In the genomic region with DNA sequence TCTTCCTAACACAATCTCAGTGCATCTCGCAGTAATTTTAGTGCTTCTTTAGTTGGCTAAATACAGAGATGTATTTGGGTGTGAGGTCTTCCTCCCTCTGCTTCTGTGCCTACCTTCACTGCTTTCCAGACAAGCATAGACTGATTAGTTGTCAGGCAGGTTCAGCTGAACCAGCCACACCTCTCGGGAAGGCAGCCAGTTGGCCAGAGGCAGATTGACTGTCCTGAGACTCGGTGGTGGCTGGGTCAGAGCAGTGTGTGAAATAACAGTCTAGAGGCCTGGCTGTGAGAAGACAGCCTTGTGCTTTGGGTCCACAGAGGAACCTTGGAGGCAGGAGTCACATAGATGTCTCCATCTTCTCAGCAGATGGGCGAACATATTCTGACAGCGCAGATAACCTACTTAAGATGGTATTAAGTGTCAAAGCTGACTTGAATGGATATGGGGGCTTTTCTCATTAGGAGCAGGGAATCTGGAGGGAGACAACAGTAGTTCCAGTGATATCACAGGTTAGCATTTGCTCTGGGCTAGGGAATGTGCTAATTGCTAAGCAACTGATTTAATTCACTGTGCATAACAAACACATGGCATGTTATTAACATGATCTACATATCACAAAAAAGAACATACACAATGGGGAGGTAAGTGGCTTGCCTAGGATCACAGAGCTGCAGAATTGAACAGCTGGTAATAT, we compare ENCODE assay signal across 15 mouse cellular contexts. TPM values are rescaled to one million over a fixed set of nuclear protein-coding genes. Genes with fewer than 3 reads are reported as not detected.
DNase-seq lines count a peak whose midpoint lies in the region; ATAC-seq lines count a peak whose summit lies in the region.
"Had no signal": no experiment of that assay in that cellular context is flagged by ENCODE, and none has a peak within 500 bp of the region (broad histone marks: within the 10 kb centered on the region; RNA-seq: fewer than 3 reads in every experiment).

No protein-coding gene starts in this region.

- DNase-seq in cerebellum, postnatal 14 days, result peak; percentile 49 to 56
- no peak for DNase-seq in cerebellum, adult 8-10 months
- DNase-seq in heart, postnatal 10 days, result peak; percentile 45 to 57
- DNase-seq in heart, postnatal 25 days (ENCODE audit: low spot score), result no peak
- peak; percentile 5 for DNase-seq in lung, postnatal 14 days
- DNase-seq in lung, postnatal 4 days, result no peak
- DNase-seq in heart, postnatal 4 days, result peak; percentile 22
- DNase-seq: B cell, adult 2 months; spleen, adult 18-20 months; thymus, postnatal 4 days had no signal

- intact Hi-C loops in heart, postnatal 10 days (cut with DNase I), result no loop called here
- intact Hi-C loops in heart, postnatal 25 days (cut with DNase I), result no loop called here

- ATAC-seq in megakaryocyte progenitor cell, adult 5-6 weeks (replicated peaks; ENCODE audit: poor library complexity), result no peak
- ATAC-seq: hindbrain, postnatal 0 days; liver, embryonic 12.5 days; midbrain, embryonic 15.5 days had no signal

RNA-seq across cellular contexts. Expression of a gene that starts 30.1 kb away (rescaled TPM):
- not detected for total RNA-seq in heart, postnatal 10 days (2021)
- total RNA-seq in heart, postnatal 25 days (2021), result under 1 TPM in 1 of 2 experiments, not detected in 1; 0.26 TPM
- not detected for total RNA-seq in heart, postnatal 4 days (2021)
- total RNA-seq in megakaryocyte progenitor cell, adult 5-6 weeks (2015), result not detected in 2 replicates
- not detected in 2 replicates for total RNA-seq in megakaryocyte progenitor cell, adult 5-6 weeks (2017)
- total RNA-seq: adrenal gland, postnatal 36 days had no signal

RNA-seq across cellular contexts. Expression of a gene that starts 56.6 kb away (rescaled TPM):
- total RNA-seq in heart, postnatal 10 days (2021), result 100 to 1,000 TPM; 704 to 707 TPM
- total RNA-seq in heart, postnatal 25 days (2021), result 100 to 1,000 TPM; 846 to 861 TPM
- total RNA-seq in heart, postnatal 4 days (2021), result 100 to 1,000 TPM; 537 to 600 TPM
- 151 and 155 TPM in 2 replicates for total RNA-seq in megakaryocyte progenitor cell, adult 5-6 weeks (2015)
- 58.1 and 83.2 TPM in 2 replicates for total RNA-seq in megakaryocyte progenitor cell, adult 5-6 weeks (2017)

Comparison
In these comparisons a context has a peak if more than half of its experiments do, and no peak if none do; other contexts are left out.
1. DNase-seq: peak in cerebellum, postnatal 14 days (2 of 2), heart, postnatal 10 days (2 of 2), lung, postnatal 14 days (single experiment) and heart, postnatal 4 days (single experiment); none in cerebellum, adult 8-10 months (single experiment), heart, postnatal 25 days (single experiment) and lung, postnatal 4 days (0 of 2).